Mouse (Mus musculus): Measurements from ENCODE around the gene Mmp25.
"Not testable (repeated sequence)": the region's sequence is repeated elsewhere in the genome, so short reads cannot be mapped to it uniquely, and the experiment has no call there.

The Mmp25 gene

GRCm38 (mm10) chr17:23599605-23600063, 45.4 kb downstream of the Mmp25 start:
- DNase-seq, result no peak

GRCm38 (mm10) chr17:23598582-23599552, 46.2 kb downstream of the Mmp25 start, which contains the start of gene Zfp13:
Gene Zfp13 (minus strand): TSS chr17:23599487.
- peak; percentile 92 for DNase-seq

GRCm38 (mm10) chr17:23595139-23595538, 49.9 kb downstream of the Mmp25 start:
- not testable (repeated sequence) for DNase-seq

- DNase-seq, result no peak
Observed at GRCm38 (mm10) chr17:23592926-23593300, 52.2 kb downstream of the Mmp25 start.

GRCm38 (mm10) chr17:23592208-23592925, 52.7 kb downstream of the Mmp25 start:
- DNase-seq, result peak; percentile 98

- no peak for DNase-seq
Observed at GRCm38 (mm10) chr17:23587253-23587652, 57.8 kb downstream of the Mmp25 start.

GRCm38 (mm10) chr17:23585721-23586491, 59.2 kb downstream of the Mmp25 start:
- DNase-seq, result peak; percentile 77

GRCm38 (mm10) chr17:23584786-23585185, 60.3 kb downstream of the Mmp25 start:
- no peak for DNase-seq
